Mouse (Mus musculus): ENCODE measurements around the gene Mthfd1l.

- TF ChIP-seq POLR2A (IDR thresholded peaks at IDR 0.05; ENCODE audit: low read depth, low read length) = no peak
- TF ChIP-seq CTCF (conservative IDR thresholded peaks at IDR 0.05; ENCODE audit: insufficient read depth, insufficient read length, low read depth, low read length) = no peak
These were observed 36.1 kb upstream of the Mthfd1l start for GRCm38 (mm10) chr10:3936864-3937263.

Measured in kidney, adult 2 months (tissue).